ENCODE assay signal across 8 mouse cellular contexts in the genomic region with DNA sequence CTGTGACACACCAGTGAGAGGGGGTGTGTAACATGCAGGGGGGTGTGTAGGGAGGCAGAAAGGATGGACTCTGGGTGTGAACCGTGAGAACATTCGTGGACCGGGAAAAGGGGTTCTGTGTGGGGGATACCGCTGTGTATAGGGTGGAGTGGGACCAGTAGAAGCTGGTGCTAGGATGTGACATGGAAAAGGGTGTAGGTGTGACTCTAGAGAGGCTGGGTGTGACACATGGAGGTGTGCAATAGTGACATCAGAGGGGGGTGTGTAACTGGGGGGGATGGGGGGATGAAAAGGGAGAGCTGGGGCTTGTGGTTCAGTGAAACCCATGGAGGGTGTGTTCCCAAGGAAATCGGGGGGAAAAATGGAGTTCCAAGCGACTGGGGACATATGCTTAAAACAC. TPM values are rescaled to one million over a fixed set of nuclear protein-coding genes. Genes with fewer than 3 reads are reported as not detected.
DNase-seq lines count a peak whose midpoint lies in the region; ATAC-seq and TF ChIP-seq lines count a peak whose summit lies in the region.

No protein-coding gene starts in this region.

- H3K4me1 ChIP-seq in lung, postnatal 0 days (ENCODE audit: insufficient read depth, low read depth, low read length), result peaks cover 3% of the 10 kb centered on the region; the same call in 1 of the 2 replicates
- H3K4me1 ChIP-seq in limb, embryonic 15.5 days, result peaks cover 13% of the 10 kb centered on the region
- peaks cover 11% of the 10 kb centered on the region for H3K4me1 ChIP-seq in stomach, embryonic 16.5 days (ENCODE audit: control insufficient read depth, insufficient read depth, low read length)

- peak overlapping the region; percentile 89 for H3K27ac ChIP-seq in lung, postnatal 0 days (ENCODE audit: low read length)
- H3K27ac ChIP-seq in limb, embryonic 15.5 days, result no peak overlapping the region
- H3K27ac ChIP-seq in stomach, embryonic 16.5 days (ENCODE audit: low read length), result no peak overlapping the region

- no peak for TF ChIP-seq CTCF in lung, postnatal 0 days (IDR thresholded peaks at IDR 0.05)

- peak overlapping the region; percentile 53 for H3K4me3 ChIP-seq in lung, postnatal 0 days (ENCODE audit: low read depth, low read length)
- peak overlapping the region; percentile 48 for H3K4me3 ChIP-seq in limb, embryonic 15.5 days
- H3K4me3 ChIP-seq in stomach, embryonic 16.5 days (replicated peaks; ENCODE audit: low read length), result peak overlapping the region; percentile 54

- no peaks in the 10 kb centered on the region for H3K36me3 ChIP-seq in lung, postnatal 0 days (ENCODE audit: insufficient read depth, low read length)
- H3K36me3 ChIP-seq in limb, embryonic 15.5 days, result no peaks in the 10 kb centered on the region
- no peaks in the 10 kb centered on the region for H3K36me3 ChIP-seq in stomach, embryonic 16.5 days (ENCODE audit: control insufficient read depth, insufficient read depth, low read length)

- intact Hi-C loops in left cerebral cortex, postnatal 10 days (cut with DNase I), result loop anchor here (5.0 kb wide), 1 partner anchor 35 kb away; no protein-coding TSS in a partner anchor

- no peak for TF ChIP-seq EP300 in lung, postnatal 0 days (IDR thresholded peaks at IDR 0.05)

- H3K9ac ChIP-seq in lung, postnatal 0 days (replicated peaks; ENCODE audit: low read depth), result no peak overlapping the region
- no peak overlapping the region for H3K9ac ChIP-seq in limb, embryonic 15.5 days
- H3K9ac ChIP-seq in stomach, embryonic 16.5 days (ENCODE audit: low read length), result no peak overlapping the region; the same call in 1 of the 2 replicates

- H3K9me3 ChIP-seq in lung, postnatal 0 days (ENCODE audit: low read length), result no peaks in the 10 kb centered on the region
- H3K9me3 ChIP-seq in limb, embryonic 15.5 days, result no peaks in the 10 kb centered on the region
- H3K9me3 ChIP-seq in stomach, embryonic 16.5 days (replicated peaks; ENCODE audit: control insufficient read depth, low read length), result no peaks in the 10 kb centered on the region

- peaks cover 13% of the 10 kb centered on the region for H3K27me3 ChIP-seq in lung, postnatal 0 days (replicated peaks; ENCODE audit: insufficient read depth, low read length)
- H3K27me3 ChIP-seq in limb, embryonic 15.5 days, result peaks cover 67% of the 10 kb centered on the region
- H3K27me3 ChIP-seq in stomach, embryonic 16.5 days (ENCODE audit: control insufficient read depth, insufficient read depth, low read length), result peaks cover 31% of the 10 kb centered on the region

- peak; percentile 64 for DNase-seq in cerebellum, adult 9-11 months
- DNase-seq in cerebellum, postnatal 10 days, result no peak
- no peak for DNase-seq in lung, postnatal 0 days (ENCODE audit: low spot score)
- DNase-seq in lung, postnatal 14 days, result no peak
- DNase-seq in right cerebral cortex, postnatal 25 days, result no peak
- no peak for DNase-seq in left cerebral cortex, postnatal 10 days (ENCODE audit: extremely low spot score in 1 of 2, low spot score in 2 of 2)

- peak overlapping the region; percentile 64 for H3K4me2 ChIP-seq in lung, postnatal 0 days (replicated peaks; ENCODE audit: low read depth, low read length)
- no peak overlapping the region for H3K4me2 ChIP-seq in limb, embryonic 15.5 days
- H3K4me2 ChIP-seq in stomach, embryonic 16.5 days (ENCODE audit: low read depth, low read length), result peak overlapping the region; percentile 20; the same call in 1 of the 2 replicates

- WGBS in lung, postnatal 0 days, result 42% methylated on average over 6 of the region's 6 CpGs
- 52% methylated on average over 6 of the region's 6 CpGs for WGBS in limb, embryonic 15.5 days
- 52% methylated on average over 6 of the region's 6 CpGs for WGBS in stomach, embryonic 16.5 days

- no peak; the same call in 1 of the 2 replicates for ATAC-seq in lung, postnatal 0 days
- ATAC-seq in limb, embryonic 15.5 days (ENCODE audit: insufficient number of reproducible peaks, low FRiP score, low TSS enrichment, low read depth), result no peak
- ATAC-seq in stomach, embryonic 16.5 days (ENCODE audit: insufficient read depth, low FRiP score), result no peak

RNA-seq across cellular contexts. Expression of a gene that starts 1.2 kb away (rescaled TPM):
- polyA plus RNA-seq in lung, postnatal 0 days (2015; fragmentation: Nextera tagmentation; extraction: Ambion mirVana), result 1.1 and 1.2 TPM in 2 replicates
- polyA plus RNA-seq in limb, embryonic 15.5 days (2015; fragmentation: Nextera tagmentation; extraction: Ambion mirVana), result 0.36 and 0.68 TPM in 2 replicates
- 0.39 and 0.62 TPM in 2 replicates for polyA plus RNA-seq in stomach, embryonic 16.5 days (2015; fragmentation: Nextera tagmentation; extraction: Ambion mirVana)
- total RNA-seq in left cerebral cortex, postnatal 10 days (2021), result 100 to 1,000 TPM; 114 to 118 TPM

RNA-seq across cellular contexts. Expression of a gene that starts 16.7 kb away (rescaled TPM):
- 17.6 and 19.0 TPM in 2 replicates for polyA plus RNA-seq in lung, postnatal 0 days (2015; fragmentation: Nextera tagmentation; extraction: Ambion mirVana)
- 28.0 TPM in 2 replicates for polyA plus RNA-seq in limb, embryonic 15.5 days (2015; fragmentation: Nextera tagmentation; extraction: Ambion mirVana)
- 16.7 and 21.2 TPM in 2 replicates for polyA plus RNA-seq in stomach, embryonic 16.5 days (2015; fragmentation: Nextera tagmentation; extraction: Ambion mirVana)
- total RNA-seq in left cerebral cortex, postnatal 10 days (2021), result 10 to 100 TPM; 12.8 to 13.4 TPM

RNA-seq across cellular contexts. Expression of a gene that starts 55.8 kb away (rescaled TPM):
- polyA plus RNA-seq in lung, postnatal 0 days (2015; fragmentation: Nextera tagmentation; extraction: Ambion mirVana), result 45.6 and 51.1 TPM in 2 replicates
- 2.4 and 3.2 TPM in 2 replicates for polyA plus RNA-seq in limb, embryonic 15.5 days (2015; fragmentation: Nextera tagmentation; extraction: Ambion mirVana)
- polyA plus RNA-seq in stomach, embryonic 16.5 days (2015; fragmentation: Nextera tagmentation; extraction: Ambion mirVana), result 119 and 175 TPM in 2 replicates
- total RNA-seq in left cerebral cortex, postnatal 10 days (2021), result 10 to 100 TPM; 26.6 to 28.1 TPM

Comparison
In these comparisons a context has a peak if more than half of its experiments do, and no peak if none do; other contexts are left out.
1. RNA of a gene that starts 55.8 kb away (polyA plus RNA-seq): 119 to 175 TPM in stomach, embryonic 16.5 days and 45.6 to 51.1 TPM in lung, postnatal 0 days; 2.4 to 3.2 TPM in limb, embryonic 15.5 days; every median in the first group is over 10 times any median in the second.
2. Peak in every context shown above with its lines, with median percentiles within 50 percentile points of each other: H3K4me3 ChIP-seq.